Mouse (Mus musculus) midbrain, postnatal 0 days (tissue): ENCODE measurements at regions not wholly inside any gene's neighbourhood (a gene's known extent, or its start where the extent isn't known, plus 50 kb on each side); places are given as distances from the start of the nearest gene placed in this dataset.

Source experiments
- ATAC-seq: fragments of 200-750 bp; cut with Nextera tagmentation; 2 replicates; pipeline ENCODE4 v1.8.0; 2017; ENCODE audit warnings: moderate number of reproducible peaks, mild to moderate bottlenecking, moderate TSS enrichment, moderate library complexity; ENCODE audit not compliant: low FRiP score
- DNase-seq: peaks from one replicate; pipeline ENCODE4 v3.0.0-alpha.2; 2015; ENCODE audit warnings: low spot score
- H3K27ac ChIP-seq: fragments of 300-500 bp; sonication (generic); 2 replicates; pipeline ENCODE4 v1.5.1; 2014; ENCODE audit warnings: low read depth, mild to moderate bottlenecking, low read length, mixed read lengths
- H3K27me3 ChIP-seq: fragments of 300-500 bp; sonication (generic); 2 replicates; pipeline ENCODE4 v1.6.1; 2014; ENCODE audit warnings: low read length, control low read depth, mixed read lengths; ENCODE audit not compliant: insufficient read depth
- H3K36me3 ChIP-seq: fragments of 300-500 bp; sonication (generic); 2 replicates; pipeline ENCODE4 v1.6.1; 2014; ENCODE audit warnings: low read length, control low read depth, mixed read lengths; ENCODE audit not compliant: insufficient read depth
- H3K4me1 ChIP-seq: fragments of 300-500 bp; sonication (generic); 2 replicates; pipeline ENCODE4 v1.6.1; 2014; ENCODE audit warnings: mild to moderate bottlenecking, control low read depth, antibody characterized with exemption, low read length, mixed read lengths; ENCODE audit not compliant: insufficient read depth
- H3K4me2 ChIP-seq: fragments of 300-500 bp; sonication (generic); 2 replicates; pipeline ENCODE4 v1.6.1; 2014; ENCODE audit warnings: low read depth, mild to moderate bottlenecking, low read length, mixed read lengths; ENCODE audit not compliant: poor library complexity, severe bottlenecking
- H3K4me3 ChIP-seq: fragments of 300-500 bp; sonication (generic); 2 replicates; pipeline ENCODE4 v1.5.1; 2014; ENCODE audit warnings: low read depth, mild to moderate bottlenecking, low read length, moderate library complexity
- H3K9ac ChIP-seq: fragments of 300-500 bp; sonication (generic); replicated peaks from 2 replicates; pipeline ENCODE4 v1.6.1; 2014; ENCODE audit warnings: mild to moderate bottlenecking, low read length, moderate library complexity, mixed read lengths; ENCODE audit not compliant: poor library complexity, severe bottlenecking
- H3K9me3 ChIP-seq: fragments of 300-500 bp; sonication (generic); 2 replicates; pipeline ENCODE4 v1.6.1; 2016; ENCODE audit warnings: low read length, control low read depth
- CTCF ChIP-seq: IDR thresholded peaks from 2 replicates; pipeline ENCODE4 v1.5.1; 2016; ENCODE audit warnings: antibody characterized with exemption, mild to moderate bottlenecking
- WGBS: fragments of 180-500 bp; shearing (Covaris S2); extraction: QIAGEN DNeasy Blood & Tissue Kit; methylation state at CpG from one replicate; pipeline ENCODE4 v1.1.7; 2014; 5-methylcytosine and 5-hydroxymethylcytosine counted together

- Histone ChIP-seq H3K27ac (no peak overlapping the region), H3K4me3 (no peak overlapping the region), H3K9me3 (no peaks in the 10 kb centered on the region), H3K27me3 (no peaks in the 10 kb centered on the region), H3K36me3 (no peaks in the 10 kb centered on the region), H3K4me1 (no peaks in the 10 kb centered on the region), H3K4me2 (no peak overlapping the region), H3K9ac (no peak overlapping the region)
- no peak for TF ChIP-seq CTCF
- WGBS = 34% methylated on average over 9 of the region's 9 CpGs
- DNase-seq (peak; percentile 75), ATAC-seq (no peak)
Measured at GRCm38 (mm10) chr8:115466553-115466952, 241.0 kb downstream of the Maf start.

GRCm38 (mm10) chr8:115466122-115466521 is 241.5 kb downstream of the Maf start:
- WGBS = 42% methylated on average over 7 of the region's 7 CpGs
- Histone ChIP-seq H3K27ac (no peak overlapping the region), H3K4me2 (no peak overlapping the region), H3K4me3 (no peak overlapping the region), H3K9me3 (no peaks in the 10 kb centered on the region), H3K9ac (no peak overlapping the region), H3K4me1 (no peaks in the 10 kb centered on the region), H3K27me3 (no peaks in the 10 kb centered on the region), H3K36me3 (no peaks in the 10 kb centered on the region)
- TF ChIP-seq CTCF = no peak
- DNase-seq (peak; percentile 14), ATAC-seq (no peak)

- no peak for TF ChIP-seq CTCF
- H3K4me3 ChIP-seq = no peak overlapping the region
- H3K27me3 ChIP-seq = no peaks in the 10 kb centered on the region
- no peaks in the 10 kb centered on the region for H3K9me3 ChIP-seq
- no peak overlapping the region for H3K4me2 ChIP-seq
- DNase-seq = no peak
- H3K36me3 ChIP-seq = no peaks in the 10 kb centered on the region
- H3K27ac ChIP-seq = no peak overlapping the region
- H3K9ac ChIP-seq = no peak overlapping the region
- 76% methylated on average over 6 of the region's 6 CpGs for WGBS
- H3K4me1 ChIP-seq = no peaks in the 10 kb centered on the region
- ATAC-seq = no peak
Measured at GRCm38 (mm10) chr8:115462657-115463056, 244.9 kb downstream of the Maf start.

- Histone ChIP-seq H3K4me2 (no peak overlapping the region), H3K27me3 (no peaks in the 10 kb centered on the region), H3K9me3 (no peaks in the 10 kb centered on the region), H3K4me1 (no peaks in the 10 kb centered on the region), H3K27ac (no peak overlapping the region), H3K4me3 (no peak overlapping the region), H3K9ac (no peak overlapping the region), H3K36me3 (no peaks in the 10 kb centered on the region)
- TF ChIP-seq CTCF = no peak
- WGBS = 62% methylated on average over 3 of the region's 3 CpGs
- DNase-seq (no peak), ATAC-seq (no peak)
Measured at GRCm38 (mm10) chr8:115458119-115458518, 249.5 kb downstream of the Maf start.

GRCm38 (mm10) chr8:115450789-115451188 is 256.8 kb downstream of the Maf start:
- H3K9me3 ChIP-seq = no peaks in the 10 kb centered on the region
- WGBS = 74% methylated on average over 1 of the region's 1 CpGs
- no peak for ATAC-seq
- no peak overlapping the region for H3K4me3 ChIP-seq
- H3K36me3 ChIP-seq = no peaks in the 10 kb centered on the region
- no peak overlapping the region for H3K4me2 ChIP-seq
- TF ChIP-seq CTCF = no peak
- H3K27me3 ChIP-seq = no peaks in the 10 kb centered on the region
- no peak overlapping the region for H3K27ac ChIP-seq
- no peak overlapping the region for H3K9ac ChIP-seq
- no peaks in the 10 kb centered on the region for H3K4me1 ChIP-seq
- no peak for DNase-seq

GRCm38 (mm10) chr8:115448367-115448766 is 259.2 kb downstream of the Maf start:
- no peak overlapping the region for H3K27ac ChIP-seq
- no peaks in the 10 kb centered on the region for H3K4me1 ChIP-seq
- WGBS = 34% methylated on average over 3 of the region's 3 CpGs
- H3K27me3 ChIP-seq = no peaks in the 10 kb centered on the region
- no peak for TF ChIP-seq CTCF
- ATAC-seq = no peak
- no peak overlapping the region for H3K4me2 ChIP-seq
- DNase-seq = no peak
- H3K36me3 ChIP-seq = no peaks in the 10 kb centered on the region
- no peaks in the 10 kb centered on the region for H3K9me3 ChIP-seq
- H3K4me3 ChIP-seq = no peak overlapping the region
- no peak overlapping the region for H3K9ac ChIP-seq
